Mouse (Mus musculus) neural tube, embryonic 12.5 days (tissue): ENCODE results near the gene Hist1h3i. TPM values are rescaled to one million over a fixed set of nuclear protein-coding genes. Genes with fewer than 3 reads are reported as not detected.
A peak's percentile ranks its signal among the peaks of the same experiment; 100 is the strongest.
"Not testable (repeated sequence)": the region's sequence is repeated elsewhere in the genome, so short reads cannot be mapped to it uniquely, and the experiment has no call there.

Experiments
- ATAC-seq: fragments of 200-750 bp; cut with Nextera tagmentation; 2 replicates; pipeline ENCODE4 v1.8.0; 2017; ENCODE audit warnings: low read depth, mild to moderate bottlenecking, moderate TSS enrichment, moderate library complexity; ENCODE audit not compliant: low FRiP score
- H3K27ac ChIP-seq: fragments of 300-500 bp; sonication (generic); 2 replicates; pipeline ENCODE4 v1.5.1; 2016
- H3K27me3 ChIP-seq: fragments of 300-500 bp; sonication (generic); replicated peaks from 2 replicates; pipeline ENCODE4 v1.6.1; 2016; ENCODE audit warnings: mild to moderate bottlenecking
- H3K36me3 ChIP-seq: fragments of 300-500 bp; sonication (generic); 2 replicates; pipeline ENCODE4 v1.6.1; 2016; ENCODE audit warnings: mild to moderate bottlenecking
- H3K4me1 ChIP-seq: fragments of 300-500 bp; sonication (generic); 2 replicates; pipeline ENCODE4 v1.6.1; 2016
- H3K4me2 ChIP-seq: fragments of 300-500 bp; sonication (generic); replicated peaks from 2 replicates; pipeline ENCODE4 v1.6.1; 2016; ENCODE audit warnings: mild to moderate bottlenecking
- H3K4me3 ChIP-seq: fragments of 300-500 bp; sonication (generic); 2 replicates; pipeline ENCODE4 v1.5.1; 2016
- H3K9ac ChIP-seq: fragments of 300-500 bp; sonication (generic); 2 replicates; pipeline ENCODE4 v1.6.1; 2016; ENCODE audit warnings: mild to moderate bottlenecking
- H3K9me3 ChIP-seq: fragments of 300-500 bp; sonication (generic); 2 replicates; pipeline ENCODE4 v1.6.1; 2016; ENCODE audit warnings: mild to moderate bottlenecking
- WGBS: fragments of 180-500 bp; shearing (Covaris S2); methylation state at CpG from one replicate; pipeline ENCODE4 v1.1.7; 2016; 5-methylcytosine and 5-hydroxymethylcytosine counted together
- microRNA-seq: library from miRNA; unstranded; fragments of <30 nt; microRNA quantifications from one replicate; pipeline ENCODE4, GENCODE M21; 2017
- polyA plus RNA-seq: library from polyadenylated mRNA; unstranded; fragments of >200 nt; fragmentation: Nextera tagmentation; extraction: Ambion mirVana; gene quantifications from 2 replicates; pipeline ENCODE4 v1.2.1, GENCODE M21; 2016

Hist1h3i gene
- polyA plus RNA-seq, 1 experiment from 2014 or later: 97.6 TPM

GRCm38 (mm10) chr13:21749387-21750158, 33.6 kb downstream of the Hist1h3i start:
- Histone ChIP-seq H3K4me3 (peak overlapping the region; percentile 51), H3K4me2 (peak overlapping the region; percentile 85), H3K36me3 (no peaks in the 10 kb centered on the region), H3K27ac (0 out of 2 replicates have a peak overlapping the region, but pooled peaks have one; percentile 16), H3K9ac (peak overlapping the region; percentile 68), H3K4me1 (peaks cover 12% of the 10 kb centered on the region), H3K27me3 (no peaks in the 10 kb centered on the region), H3K9me3 (no peaks in the 10 kb centered on the region)
- WGBS: 3% methylated on average over 5 of the region's 5 CpGs
- no peak; the same call in 1 of the 2 replicates for ATAC-seq

- H3K4me1 ChIP-seq: peaks cover 9% of the 10 kb centered on the region
- no peak overlapping the region for H3K9ac ChIP-seq
- 98% methylated on average over 1 of the region's 1 CpGs for WGBS
- H3K4me2 ChIP-seq: no peak overlapping the region
- H3K27me3 ChIP-seq: no peaks in the 10 kb centered on the region
- H3K36me3 ChIP-seq: no peaks in the 10 kb centered on the region
- no peak for ATAC-seq
- no peak overlapping the region for H3K4me3 ChIP-seq
- H3K27ac ChIP-seq: no peak overlapping the region
- no peaks in the 10 kb centered on the region for H3K9me3 ChIP-seq
Observed at GRCm38 (mm10) chr13:21745006-21745405, 38.2 kb downstream of the Hist1h3i start.

- not testable (repeated sequence) for H3K27me3 ChIP-seq, H3K36me3 ChIP-seq, H3K9me3 ChIP-seq, H3K4me1 ChIP-seq
- Histone ChIP-seq H3K4me2 (peak within 1 kb of the TSS; percentile 63), H3K4me3 (peak within 1 kb of the TSS; percentile 40), H3K9ac (peak within 1 kb of the TSS; percentile 57), H3K27ac (peak within 1 kb of the TSS; percentile 90)
- WGBS: under 1% methylated on average over 44 of the region's 56 CpGs
- peak; percentile 92 for ATAC-seq
Observed at GRCm38 (mm10) chr13:21734906-21735767, 48.0 kb downstream of the Hist1h3i start, which contains the start of gene Hist1h4j. TSS of gene Hist1h4j (plus strand) at chr13:21735064.

- Histone ChIP-seq H3K4me2 (peak overlapping the region; percentile 63), H3K36me3 (no peaks in the 10 kb centered on the region), H3K27ac (peak overlapping the region; percentile 90), H3K27me3 (no peaks in the 10 kb centered on the region), H3K9ac (peak overlapping the region; percentile 57), H3K9me3 (no peaks in the 10 kb centered on the region), H3K4me1 (peaks cover 6% of the 10 kb centered on the region), H3K4me3 (peak overlapping the region; percentile 40)
- under 1% methylated on average over 21 of the region's 21 CpGs for WGBS
- ATAC-seq: peak; percentile 85
Observed at GRCm38 (mm10) chr13:21734010-21734905, 48.9 kb downstream of the Hist1h3i start.

GRCm38 (mm10) chr13:21733466-21733865, 49.7 kb downstream of the Hist1h3i start:
- H3K9me3 ChIP-seq: no peaks in the 10 kb centered on the region
- no peaks in the 10 kb centered on the region for H3K36me3 ChIP-seq
- peaks cover 6% of the 10 kb centered on the region for H3K4me1 ChIP-seq
- whole genome bisulfite sequencing: 61% methylated on average over 5 of the region's 5 CpGs
- peak; percentile 15; the same call in 1 of the 2 replicates for ATAC-seq
- no peak overlapping the region for H3K4me3 ChIP-seq
- no peak overlapping the region for H3K9ac ChIP-seq
- H3K27me3 ChIP-seq: no peaks in the 10 kb centered on the region
- H3K27ac ChIP-seq: peak overlapping the region; percentile 90
- H3K4me2 ChIP-seq: peak overlapping the region; percentile 63; the same call in 1 of the 2 replicates

Small RNA genes within 50 kb of the gene (microRNA-seq; reads per million reads assigned to microRNA genes)
- gene Gm19658: not detected
- not detected for gene Gm44346
- not detected for gene Gm44454
- not detected for gene Gm44466

Other genes starting within 250 kb of the Hist1h3i start
- 0.14 TPM in 2 replicates for gene Olfr1366, start 240.6 kb downstream of the Hist1h3i start, polyA plus RNA-seq
- gene Olfr1535, start 223.5 kb downstream of the Hist1h3i start, polyA plus RNA-seq: 0.06 TPM in 1 of 2 replicates, not detected in the other
- not detected in 2 replicates for gene Olfr1364, start 201.6 kb downstream of the Hist1h3i start, polyA plus RNA-seq
- not detected in 2 replicates for gene Olfr1362, start 169.3 kb downstream of the Hist1h3i start, polyA plus RNA-seq
- not detected in 2 replicates for gene Olfr11, start 140.9 kb downstream of the Hist1h3i start, polyA plus RNA-seq
- gene Olfr1361, start 120.0 kb downstream of the Hist1h3i start, polyA plus RNA-seq: not detected in 2 replicates
- not detected in 2 replicates for gene Olfr1360, start 106.0 kb downstream of the Hist1h3i start, polyA plus RNA-seq
- gene Olfr1359, start 85.3 kb downstream of the Hist1h3i start, polyA plus RNA-seq: not detected in 2 replicates
- gene Hist1h2bl, start 67.2 kb downstream of the Hist1h3i start, polyA plus RNA-seq: 1.6 and 1.7 TPM in 2 replicates
- gene Hist1h2ai, start 66.9 kb downstream of the Hist1h3i start, polyA plus RNA-seq: 16.2 and 34.8 TPM in 2 replicates
- 14.0 and 17.0 TPM in 2 replicates for gene Hist1h3h, start 65.7 kb downstream of the Hist1h3i start, polyA plus RNA-seq
- gene Hist1h2bm, start 61.3 kb downstream of the Hist1h3i start, polyA plus RNA-seq: 2.9 and 4.4 TPM in 2 replicates
- 0.87 and 1.6 TPM in 2 replicates for gene Hist1h4j, start 48.3 kb downstream of the Hist1h3i start, polyA plus RNA-seq
- gene Hist1h4k, start 32.9 kb downstream of the Hist1h3i start, polyA plus RNA-seq: 0.96 and 2.4 TPM in 2 replicates
- gene Hist1h2ak, start 29.5 kb downstream of the Hist1h3i start, polyA plus RNA-seq: 18.4 and 29.6 TPM in 2 replicates
- gene Hist1h2bn, start 29.2 kb downstream of the Hist1h3i start, polyA plus RNA-seq: 2.0 and 3.0 TPM in 2 replicates
- 13.1 and 26.4 TPM in 2 replicates for gene Hist1h1b, start 2.7 kb downstream of the Hist1h3i start, polyA plus RNA-seq
- gene Hist1h2an, start 3.8 kb upstream of the Hist1h3i start, polyA plus RNA-seq: 7.9 and 9.0 TPM in 2 replicates
- gene Hist1h2bp, start 4.1 kb upstream of the Hist1h3i start, polyA plus RNA-seq: 0.68 and 1.7 TPM in 2 replicates
- 17.1 and 26.1 TPM in 2 replicates for gene Hist1h2bq, start 26.8 kb upstream of the Hist1h3i start, polyA plus RNA-seq
- not detected in 2 replicates for gene Hist1h2ao, start 27.1 kb upstream of the Hist1h3i start, polyA plus RNA-seq
- not detected in 2 replicates for gene Hist1h4m, start 28.4 kb upstream of the Hist1h3i start, polyA plus RNA-seq
- 11.4 and 12.4 TPM in 2 replicates for gene Hist1h4n, start 48.8 kb upstream of the Hist1h3i start, polyA plus RNA-seq
- 3,361 and 3,805 TPM in 2 replicates for gene Hist1h2ap, start 50.1 kb upstream of the Hist1h3i start, polyA plus RNA-seq
- gene Hist1h2br, start 50.4 kb upstream of the Hist1h3i start, polyA plus RNA-seq: 18.7 and 25.8 TPM in 2 replicates
- 19.1 and 19.4 TPM in 2 replicates for gene Zfp184, start 161.7 kb upstream of the Hist1h3i start, polyA plus RNA-seq
- not detected in 2 replicates for gene Pom121l2, start 197.8 kb upstream of the Hist1h3i start, polyA plus RNA-seq
- 0.41 TPM in 1 of 2 replicates, not detected in the other for gene Prss16, start 226.4 kb upstream of the Hist1h3i start, polyA plus RNA-seq